Mouse (Mus musculus) heart, postnatal 25 days (tissue): ENCODE data around the gene Olfr814. TPM values are rescaled to one million over a fixed set of nuclear protein-coding genes. Genes with fewer than 3 reads are reported as not detected.
"Not testable (repeated sequence)": the region's sequence is repeated elsewhere in the genome, so short reads cannot be mapped to it uniquely, and the experiment has no call there.

Experiments used
- DNase-seq: peaks from one replicate; pipeline ENCODE4 v3.0.0; 2022; ENCODE audit warnings: low spot score
- intact Hi-C: fragments of 180-260 bp; cut with DNase I; formaldehyde crosslinking; loops from one replicate; pipeline ENCODE4 v1.15.1; 2025
- total RNA-seq, 2 experiments: library from RNA; stranded (reverse); gene quantifications; 2 replicates each; pipeline ENCODE4 v1.2.3; 2021

Olfr814 gene
- not detected for total RNA-seq

- DNase-seq, intact Hi-C loops: not testable (repeated sequence)
These were observed at the start of gene Olfr814 for GRCm38 (mm10) chr10:129879751-129880150. Gene Olfr814, minus strand, starts transcription at chr10:129879851.

- no peak for DNase-seq
- intact Hi-C loops = no loop called here
These were observed 35.8 kb upstream of the Olfr814 start, which contains the start of gene Olfr816 for GRCm38 (mm10) chr10:129915497-129915896. Gene Olfr816, minus strand, starts transcription at chr10:129915597.

- DNase-seq, intact Hi-C loops: not testable (repeated sequence)
These were observed 26.1 kb upstream of the Olfr814 start, which contains the start of gene Olfr815 for GRCm38 (mm10) chr10:129905767-129906166. Gene Olfr815, minus strand, starts transcription at chr10:129905867.

GRCm38 (mm10) chr10:129885934-129886333 lies 6.3 kb upstream of the Olfr814 start:
- intact Hi-C loops = loop anchor here (2.0 kb wide), 1 partner anchor 17 kb away; no protein-coding TSS in a partner anchor
- DNase-seq = no peak

GRCm38 (mm10) chr10:129885496-129885895 lies 5.8 kb upstream of the Olfr814 start:
- DNase-seq, intact Hi-C loops: not testable (repeated sequence)

GRCm38 (mm10) chr10:129855067-129855466 lies 24.6 kb downstream of the Olfr814 start, which contains the start of gene Olfr813:
Gene Olfr813, plus strand, starts transcription at chr10:129855367.
- intact Hi-C loops = no loop called here
- DNase-seq = no peak

- intact Hi-C loops = no loop called here
These were observed 32.3 kb downstream of the Olfr814 start for GRCm38 (mm10) chr10:129847343-129847742.

GRCm38 (mm10) chr10:129845994-129846393 lies 33.7 kb downstream of the Olfr814 start, which contains the start of gene Olfr812:
Gene Olfr812, minus strand, starts transcription at chr10:129846094.
- intact Hi-C loops = no loop called here
- no peak for DNase-seq

More at GRCm38 (mm10) chr10:129847343-129847742, 32.3 kb downstream of the Olfr814 start:
- DNase-seq = no peak

Other genes with a start within 250 kb of the Olfr814 start
- not detected for gene Olfr799, start 242.4 kb downstream of the Olfr814 start, total RNA-seq
- gene Olfr800, start 222.2 kb downstream of the Olfr814 start, total RNA-seq = not detected
- gene Olfr801, start 206.0 kb downstream of the Olfr814 start, total RNA-seq = not detected
- not detected for gene Olfr802, start 191.7 kb downstream of the Olfr814 start, total RNA-seq
- gene Olfr803, start 185.6 kb downstream of the Olfr814 start, total RNA-seq = not detected
- gene Olfr804, start 176.6 kb downstream of the Olfr814 start, total RNA-seq = not detected
- gene Olfr805, start 150.5 kb downstream of the Olfr814 start, total RNA-seq = not detected
- gene Olfr806, start 137.9 kb downstream of the Olfr814 start, total RNA-seq = not detected
- not detected for gene Olfr807, start 122.1 kb downstream of the Olfr814 start, total RNA-seq
- gene Olfr808, start 114.4 kb downstream of the Olfr814 start, total RNA-seq = not detected
- gene Olfr809, start 105.2 kb downstream of the Olfr814 start, total RNA-seq = not detected
- gene Olfr810, start 84.9 kb downstream of the Olfr814 start, total RNA-seq = not detected
- gene Olfr811, start 75.5 kb downstream of the Olfr814 start, total RNA-seq = not detected
- gene Olfr812, start 33.8 kb downstream of the Olfr814 start, total RNA-seq = not detected
- gene Olfr813, start 24.5 kb downstream of the Olfr814 start, total RNA-seq = not detected
- gene Olfr815, start 26.0 kb upstream of the Olfr814 start, total RNA-seq = not detected
- not detected for gene Olfr816, start 35.7 kb upstream of the Olfr814 start, total RNA-seq
- not detected for gene Olfr818, start 69.2 kb upstream of the Olfr814 start, total RNA-seq
- gene Olfr819, start 87.4 kb upstream of the Olfr814 start, total RNA-seq = not detected
- gene Olfr247, start 96.3 kb upstream of the Olfr814 start, total RNA-seq = not detected
- not detected for gene Gm10310, start 105.2 kb upstream of the Olfr814 start, total RNA-seq
- gene Olfr820, start 132.8 kb upstream of the Olfr814 start, total RNA-seq = not detected
- gene Olfr821, start 150.5 kb upstream of the Olfr814 start, total RNA-seq = not detected
- gene Olfr822, start 191.4 kb upstream of the Olfr814 start, total RNA-seq = not detected
- gene Olfr823, start 235.5 kb upstream of the Olfr814 start, total RNA-seq = not detected